ENCODE assay signal across 11 mouse cellular contexts in the genomic region with DNA sequence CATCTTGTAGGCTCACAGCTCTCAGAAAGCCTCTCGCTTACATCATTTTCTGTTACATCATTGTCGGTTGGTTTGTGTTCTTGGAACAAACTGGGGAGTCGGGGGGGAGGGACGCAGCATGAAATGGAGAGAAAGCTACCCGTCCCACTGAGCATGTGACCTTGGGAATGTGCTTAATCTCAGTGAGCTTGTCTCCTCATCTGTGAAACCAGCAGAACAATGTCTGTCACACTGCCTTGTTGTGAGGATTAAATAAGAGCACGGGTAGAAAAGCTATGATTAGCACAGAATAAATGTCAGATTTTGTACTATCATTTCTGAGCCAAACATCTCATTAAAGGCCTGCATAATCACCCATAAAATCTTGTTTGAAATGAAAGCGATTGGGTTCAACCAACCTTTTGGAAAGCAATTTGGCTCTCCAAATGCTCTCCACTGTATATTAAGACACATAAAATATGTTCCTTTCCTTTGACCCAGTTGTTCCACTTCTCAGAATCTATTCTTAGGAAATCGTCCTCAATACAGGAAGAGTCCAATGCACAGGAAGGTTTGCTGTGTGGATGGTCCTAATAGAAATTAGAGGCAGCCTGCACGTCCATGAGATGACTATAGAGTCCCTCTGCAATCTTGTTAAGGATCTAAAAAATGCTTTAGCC.
DNase-seq lines count a peak whose midpoint lies in the region; ATAC-seq and TF ChIP-seq lines count a peak whose summit lies in the region.
"Had no signal": no experiment of that assay in that cellular context is flagged by ENCODE, and none has a peak within 500 bp of the region (broad histone marks: within the 10 kb centered on the region; RNA-seq: fewer than 3 reads in every experiment).

No protein-coding gene starts in this region.

- no peak overlapping the region for H3K4me2 ChIP-seq in hindbrain, postnatal 0 days (ENCODE audit: low read depth, low read length)
- no peak overlapping the region for H3K4me2 ChIP-seq in hindbrain, embryonic 14.5 days (replicated peaks)
- H3K4me2 ChIP-seq: heart, embryonic 15.5 days had no signal

- no peak overlapping the region for H3K9ac ChIP-seq in hindbrain, postnatal 0 days (replicated peaks; ENCODE audit: low read length)
- no peak overlapping the region for H3K9ac ChIP-seq in hindbrain, embryonic 14.5 days
- H3K9ac ChIP-seq: heart, embryonic 15.5 days had no signal

- no peak overlapping the region for H3K4me3 ChIP-seq in hindbrain, postnatal 0 days (ENCODE audit: low read length)
- no peak overlapping the region for H3K4me3 ChIP-seq in hindbrain, embryonic 14.5 days (replicated peaks; ENCODE audit: low read length)
- H3K4me3 ChIP-seq: heart, embryonic 15.5 days had no signal

- H3K9me3 ChIP-seq in hindbrain, postnatal 0 days (ENCODE audit: low read length), result no peaks in the 10 kb centered on the region
- no peaks in the 10 kb centered on the region for H3K9me3 ChIP-seq in hindbrain, embryonic 14.5 days (ENCODE audit: control insufficient read depth, low read length)
- H3K9me3 ChIP-seq: heart, embryonic 15.5 days had no signal

- H3K4me1 ChIP-seq in hindbrain, postnatal 0 days (ENCODE audit: insufficient read depth, low read length), result no peaks in the 10 kb centered on the region; the same call in 1 of the 2 replicates
- no peaks in the 10 kb centered on the region for H3K4me1 ChIP-seq in hindbrain, embryonic 14.5 days (replicated peaks; ENCODE audit: control insufficient read depth, insufficient read depth, low read length)

- no peaks in the 10 kb centered on the region for H3K36me3 ChIP-seq in hindbrain, postnatal 0 days (ENCODE audit: insufficient read depth, low read length)
- H3K36me3 ChIP-seq in hindbrain, embryonic 14.5 days (replicated peaks; ENCODE audit: control insufficient read depth, insufficient read depth), result no peaks in the 10 kb centered on the region
- H3K36me3 ChIP-seq: heart, embryonic 15.5 days had no signal

- peak; percentile 49; the same call in 1 of the 2 replicates for ATAC-seq in hindbrain, postnatal 0 days
- ATAC-seq in hindbrain, embryonic 14.5 days (ENCODE audit: low FRiP score), result no peak
- ATAC-seq: intestine, postnatal 0 days had no signal

- no peaks in the 10 kb centered on the region for H3K27me3 ChIP-seq in hindbrain, postnatal 0 days (ENCODE audit: insufficient read depth, low read length)
- H3K27me3 ChIP-seq in hindbrain, embryonic 14.5 days (ENCODE audit: control insufficient read depth, insufficient read depth, low read length), result no peaks in the 10 kb centered on the region
- H3K27me3 ChIP-seq: heart, embryonic 15.5 days had no signal

- no peak for TF ChIP-seq CTCF in hindbrain, postnatal 0 days (IDR thresholded peaks at IDR 0.05; ENCODE audit: low read depth)

- H3K27ac ChIP-seq in hindbrain, postnatal 0 days, result peak overlapping the region; percentile 62
- no peak overlapping the region for H3K27ac ChIP-seq in hindbrain, embryonic 14.5 days
- H3K27ac ChIP-seq: heart, embryonic 15.5 days had no signal

- 49% methylated on average over 9 of the region's 9 CpGs for WGBS in hindbrain, postnatal 0 days
- 67% methylated on average over 9 of the region's 9 CpGs for WGBS in hindbrain, embryonic 14.5 days

- DNase-seq in cerebellum, postnatal 10 days, result peak; percentile 54 to 63
- no peak for DNase-seq in cerebellum, postnatal 25 days
- DNase-seq in hindbrain, postnatal 0 days (ENCODE audit: low spot score), result peak; percentile 36
- DNase-seq in hindbrain, embryonic 14.5 days (ENCODE audit: low spot score), result no peak
- DNase-seq in Muller cell, postnatal 12 days (ENCODE audit: inconsistent ontology term), result peak; percentile 95
- DNase-seq in layer of hippocampus, adult 9-10 months (ENCODE audit: low spot score), result peak; percentile 16
- no peak for DNase-seq in adrenal gland, adult 18-20 months (ENCODE audit: low spot score in 2 of 2)
- no peak for DNase-seq in liver
- DNase-seq: thymus, postnatal 4 days had no signal

Comparison
In these comparisons a context has a peak if more than half of its experiments do, and no peak if none do; other contexts are left out.
1. DNase-seq: peak in cerebellum, postnatal 10 days (2 of 2), hindbrain, postnatal 0 days (single experiment), Muller cell, postnatal 12 days (single experiment) and layer of hippocampus, adult 9-10 months (single experiment); none in cerebellum, postnatal 25 days (0 of 2), hindbrain, embryonic 14.5 days (single experiment), adrenal gland, adult 18-20 months (0 of 2) and liver (single experiment).